Mouse (Mus musculus): ENCODE results near the gene Clvs2.

The Clvs2 gene

DNA sequence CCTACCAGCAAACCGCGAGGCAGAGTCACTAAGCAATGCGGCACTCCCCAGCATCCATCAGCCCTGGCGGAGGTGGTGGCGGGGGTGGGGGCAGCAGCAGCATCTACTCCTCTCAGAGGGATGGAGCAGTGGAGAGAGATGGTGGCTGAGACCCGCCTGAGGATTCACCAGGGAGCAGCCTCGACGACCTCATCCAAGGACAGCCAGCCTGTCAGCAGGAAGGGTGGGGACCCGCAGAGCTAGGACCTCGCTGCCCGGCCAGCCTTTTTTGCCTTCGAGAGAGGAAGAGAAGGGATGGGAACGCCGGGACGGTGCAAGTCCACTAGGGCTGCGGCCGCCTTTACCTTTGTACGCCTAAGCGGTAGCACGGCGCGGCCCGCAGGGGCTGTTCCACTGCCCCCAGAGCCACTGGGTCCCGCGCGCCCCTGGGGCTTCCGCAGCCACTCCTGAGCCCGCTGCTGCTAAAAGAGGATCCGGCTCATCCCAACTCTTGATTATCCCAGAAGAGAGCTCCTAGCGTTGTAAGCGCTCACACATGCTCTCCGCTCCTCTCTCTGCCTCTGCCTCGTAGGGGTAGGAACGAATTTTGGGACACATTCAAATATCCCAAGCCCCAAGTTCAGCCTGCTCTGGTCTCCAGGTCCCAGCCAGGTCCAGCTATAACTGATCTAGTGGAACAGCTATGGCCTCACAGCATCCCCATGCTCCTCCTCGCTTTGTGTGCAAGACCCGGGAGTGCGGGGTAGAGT is at the start of gene Clvs2:
Gene Clvs2, minus strand, starts transcription at position 639 of the 749 bp plus-strand sequence.
- DNase-seq (ENCODE audit: low read depth): no peak

DNA sequence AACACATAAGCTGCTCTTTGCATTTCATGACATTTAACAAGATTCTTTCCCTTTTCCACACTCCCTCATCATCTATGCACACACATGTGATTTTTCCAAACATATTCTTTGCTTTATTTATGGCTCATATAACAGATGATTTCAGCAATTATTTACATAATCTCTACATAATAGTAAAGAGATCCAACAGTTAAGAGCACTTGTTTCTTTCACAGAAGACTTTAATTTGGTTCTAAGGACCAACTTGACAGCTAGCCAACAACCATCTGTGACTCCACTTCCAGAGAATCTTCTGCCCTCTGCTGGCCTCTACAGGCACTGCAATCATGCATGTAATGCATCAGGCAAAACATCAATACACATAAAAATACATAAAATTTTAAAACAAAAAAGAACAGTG is 28.6 kb upstream of the Clvs2 start:
- no peak for DNase-seq (ENCODE audit: low read depth)

DNA sequence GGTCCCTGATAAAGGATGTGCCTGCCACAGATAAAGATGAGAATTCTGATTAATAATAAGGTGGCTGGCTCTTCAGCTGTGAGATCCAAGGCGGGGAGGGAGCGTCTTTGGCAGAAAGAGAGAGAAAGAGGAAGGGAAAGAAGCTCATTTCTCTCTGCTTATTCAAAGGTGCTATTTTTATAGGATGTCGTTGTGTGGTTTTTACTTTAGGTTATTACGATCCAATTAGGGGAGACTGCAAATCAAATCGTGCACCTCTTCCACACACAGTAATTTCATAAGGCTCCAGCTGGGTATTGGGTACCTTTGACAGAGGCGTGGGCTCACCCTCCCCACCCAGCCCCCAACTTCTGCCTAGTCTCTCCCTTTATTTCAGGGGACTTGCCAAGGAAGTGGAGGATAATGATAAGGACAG is 985 bp downstream of the Clvs2 start:
- DNase-seq (ENCODE audit: low read depth): no peak

DNA sequence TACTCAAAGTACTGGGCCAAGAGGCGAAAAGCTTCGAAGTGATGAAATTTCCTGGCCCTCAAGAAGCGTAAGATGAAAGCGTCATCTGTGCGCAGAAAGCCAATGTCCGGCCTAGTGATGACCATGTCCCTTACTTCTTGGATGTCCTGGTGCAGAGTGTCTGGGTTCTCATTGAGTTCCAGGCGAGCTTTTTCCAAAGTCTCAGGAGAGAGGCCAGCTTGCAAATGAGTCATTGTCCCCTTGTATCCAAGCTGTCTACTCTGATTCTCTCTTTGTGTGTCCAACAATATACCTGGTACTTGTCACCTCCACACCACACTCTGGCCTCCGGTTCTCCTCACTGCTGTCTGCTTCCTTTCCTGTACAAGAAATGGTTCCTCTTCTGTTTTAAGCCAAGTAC is 1.9 kb downstream of the Clvs2 start:
- no peak for DNase-seq (ENCODE audit: low read depth)

DNA sequence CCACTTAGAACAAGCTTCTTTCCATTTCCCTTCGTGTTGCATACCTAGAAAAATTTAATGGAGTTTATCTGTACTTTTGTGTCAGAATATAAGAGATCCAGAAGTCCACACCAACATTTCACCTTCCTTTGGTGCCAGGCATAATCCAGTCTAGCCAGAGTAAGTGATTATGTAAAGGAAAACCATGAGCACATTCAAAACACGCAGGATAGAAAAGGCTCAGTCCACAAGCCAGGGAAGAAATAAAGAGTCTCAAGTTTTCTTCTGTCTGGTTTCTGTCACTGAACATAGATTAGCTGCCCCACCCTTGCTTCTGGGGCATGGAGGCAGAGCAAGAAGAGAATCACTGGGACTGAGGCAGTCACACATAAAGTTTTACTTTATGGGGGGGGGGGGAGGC is 8.4 kb downstream of the Clvs2 start:
- no peak for DNase-seq (ENCODE audit: low read depth)

DNA sequence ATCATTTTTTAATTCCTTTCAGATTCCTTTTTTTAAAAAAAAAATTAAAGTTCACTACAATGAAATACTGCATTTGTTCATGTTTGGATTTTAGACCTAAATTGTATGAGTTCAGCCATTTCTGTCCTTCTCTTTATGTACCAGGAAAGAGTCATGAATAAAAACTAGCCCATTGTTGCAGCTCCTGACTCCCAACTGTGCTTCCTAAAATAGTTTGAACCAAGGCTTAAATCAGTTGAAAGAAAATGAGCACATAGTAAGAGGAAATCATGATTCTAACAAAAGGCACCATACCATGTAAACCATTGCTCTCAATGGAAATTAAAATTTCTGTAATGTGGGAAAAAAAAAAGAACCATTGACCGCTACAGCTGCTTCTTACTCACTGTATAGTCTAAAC is 11.4 kb downstream of the Clvs2 start:
- DNase-seq (ENCODE audit: low read depth): no peak

DNA sequence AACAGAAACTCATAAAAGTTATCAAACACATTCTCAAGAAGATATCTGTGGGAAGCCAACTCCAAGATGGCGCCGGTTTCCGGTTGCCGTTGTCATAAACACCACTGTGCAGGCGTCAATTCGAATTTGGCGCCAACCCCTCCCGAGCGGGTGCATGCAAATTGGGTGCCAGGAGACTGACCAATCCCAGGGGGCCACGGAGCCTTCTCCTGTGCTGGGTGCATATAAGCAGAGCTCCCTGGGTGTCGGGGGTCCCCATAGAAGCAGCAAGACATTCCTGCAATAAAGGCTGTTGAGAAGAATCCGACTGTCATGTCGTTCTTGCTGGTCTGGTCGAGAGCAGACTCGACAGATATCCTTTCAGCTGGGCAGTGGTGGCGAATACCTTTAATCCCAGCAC is 31.8 kb downstream of the Clvs2 start:
- no peak for DNase-seq (ENCODE audit: low read depth)

DNA sequence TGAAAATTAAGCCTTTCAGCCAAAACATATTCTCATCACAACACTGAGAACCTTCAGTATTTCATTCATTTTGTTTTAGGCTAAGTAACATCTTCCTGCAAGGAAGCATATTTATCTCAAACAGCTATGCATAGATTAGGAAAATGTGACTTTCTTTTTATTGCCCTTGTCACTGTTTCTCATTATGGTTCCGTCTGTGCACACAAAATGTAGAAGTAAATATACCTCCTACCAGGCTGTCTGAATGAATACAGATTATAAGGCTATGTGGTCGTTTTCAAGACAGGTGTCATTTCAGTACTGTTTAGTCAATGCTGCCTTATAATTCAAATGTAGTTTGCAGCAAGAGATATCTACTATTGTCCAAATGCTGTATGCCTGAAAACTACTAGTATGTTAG is 35.8 kb downstream of the Clvs2 start:
- DNase-seq (ENCODE audit: low read depth): no peak

DNA sequence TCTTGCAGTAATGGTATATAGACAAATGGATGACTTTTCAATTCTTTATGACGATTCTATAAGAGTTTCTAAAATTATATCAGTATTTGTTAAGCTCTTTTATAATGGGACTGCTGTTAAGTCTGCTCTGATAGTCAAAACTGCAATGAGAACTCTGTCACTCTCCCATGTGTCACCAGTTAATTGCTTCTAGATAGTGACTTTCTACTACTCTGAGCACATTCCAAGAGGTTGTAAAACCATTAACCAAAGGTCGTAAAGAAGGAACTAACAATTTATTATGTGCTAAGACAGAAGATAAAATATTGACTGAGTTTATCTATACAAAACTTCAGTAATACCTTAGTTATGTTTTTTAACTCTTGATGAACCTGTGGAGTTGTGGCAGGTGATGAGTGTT is 37.5 kb downstream of the Clvs2 start:
- no peak for DNase-seq (ENCODE audit: low read depth)

DNA sequence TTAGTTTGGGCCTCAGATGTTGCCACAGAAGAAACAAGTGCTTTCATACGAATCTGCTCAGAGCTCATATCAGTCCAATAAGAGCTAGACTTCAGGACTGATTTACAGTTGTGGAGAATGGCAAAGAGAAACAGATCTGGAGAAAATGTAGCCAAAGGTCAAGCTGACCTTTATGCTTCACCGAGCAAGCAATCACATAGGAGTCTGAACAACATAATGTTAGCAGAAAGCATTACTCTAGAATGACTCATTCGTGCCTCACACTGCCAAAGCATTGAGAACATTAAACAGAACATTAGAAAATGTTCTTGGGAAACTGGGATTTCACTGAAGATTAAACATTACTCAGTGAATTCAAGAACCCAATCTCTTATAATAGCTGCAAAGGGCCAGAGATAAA is 66.5 kb downstream of the Clvs2 start:
- no peak for DNase-seq (ENCODE audit: low read depth)

DNA sequence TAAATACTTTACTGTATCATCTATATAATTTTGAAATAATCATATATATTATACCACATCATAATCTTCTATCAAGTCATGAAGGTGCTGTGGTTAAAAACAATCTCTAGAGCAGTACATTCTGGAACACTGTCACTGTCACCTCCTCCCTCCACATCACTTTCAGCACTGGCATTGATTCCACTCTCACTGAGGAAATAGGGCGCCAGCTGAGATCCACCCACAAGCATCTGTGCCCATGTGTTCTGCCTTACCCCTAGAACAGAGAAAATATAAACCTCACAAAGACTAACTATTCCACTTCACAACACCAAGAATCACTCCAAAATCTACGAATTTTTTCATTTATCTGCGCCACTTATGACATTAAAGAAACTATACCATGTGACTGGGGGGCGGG is 84.2 kb downstream of the Clvs2 start:
- no peak for DNase-seq (ENCODE audit: low read depth)

Measured in naive thymus-derived CD4-positive, alpha-beta T cell, adult 2 months (primary cell).